Mouse (Mus musculus): ENCODE measurements around the gene Rpp14. TPM values are rescaled to one million over a fixed set of nuclear protein-coding genes. Genes with fewer than 3 reads are reported as not detected.
"Not testable (repeated sequence)": the region's sequence is repeated elsewhere in the genome, so short reads cannot be mapped to it uniquely, and the experiment has no call there.

Gene Rpp14
- polyA plus RNA-seq, 1 experiment = 13.3 TPM

- H3K4me1 ChIP-seq (ENCODE audit: control insufficient read depth, insufficient read depth, low read length) = peaks cover 28% of the 10 kb centered on the region
These were observed 28.8 kb downstream of the Rpp14 start for GRCm38 (mm10) chr14:8108976-8109375.

GRCm38 (mm10) chr14:8111545-8111944, 31.4 kb downstream of the Rpp14 start:
- Histone ChIP-seq H3K27ac (ENCODE audit: insufficient read depth, low read depth, low read length) (no peak overlapping the region), H3K4me3 (ENCODE audit: insufficient read depth, low read length) (no peak overlapping the region), H3K4me1 (ENCODE audit: control insufficient read depth, insufficient read depth, low read length) (peaks cover 46% of the 10 kb centered on the region)
- TF ChIP-seq POLR2A (IDR thresholded peaks at IDR 0.05; ENCODE audit: borderline replicate concordance, low read depth, low read length) (no peak), CTCF (IDR thresholded peaks at IDR 0.05; ENCODE audit: low read depth, low read length) (no peak)

More at GRCm38 (mm10) chr14:8108976-8109375, 28.8 kb downstream of the Rpp14 start:
- Histone ChIP-seq H3K4me3 (ENCODE audit: insufficient read depth, low read length) (no peak overlapping the region), H3K27ac (ENCODE audit: insufficient read depth, low read depth, low read length) (peak overlapping the region; percentile 66)
- no peak for TF ChIP-seq CTCF (IDR thresholded peaks at IDR 0.05; ENCODE audit: low read depth, low read length)
- TF ChIP-seq POLR2A (IDR thresholded peaks at IDR 0.05; ENCODE audit: borderline replicate concordance, low read depth, low read length) = no peak

GRCm38 (mm10) chr14:8112036-8112435, 31.9 kb downstream of the Rpp14 start:
- peaks cover 46% of the 10 kb centered on the region for H3K4me1 ChIP-seq (ENCODE audit: control insufficient read depth, insufficient read depth, low read length)
- no peak overlapping the region for H3K4me3 ChIP-seq (ENCODE audit: insufficient read depth, low read length)
- H3K27ac ChIP-seq (ENCODE audit: insufficient read depth, low read depth, low read length) = no peak overlapping the region
- TF ChIP-seq CTCF (IDR thresholded peaks at IDR 0.05; ENCODE audit: low read depth, low read length) (no peak), POLR2A (IDR thresholded peaks at IDR 0.05; ENCODE audit: borderline replicate concordance, low read depth, low read length) (no peak)

- Histone ChIP-seq H3K27ac (ENCODE audit: insufficient read depth, low read depth, low read length) (no peak overlapping the region), H3K4me1 (ENCODE audit: control insufficient read depth, insufficient read depth, low read length) (peaks cover 38% of the 10 kb centered on the region), H3K4me3 (ENCODE audit: insufficient read depth, low read length) (no peak overlapping the region)
- TF ChIP-seq CTCF (IDR thresholded peaks at IDR 0.05; ENCODE audit: low read depth, low read length) (no peak), POLR2A (IDR thresholded peaks at IDR 0.05; ENCODE audit: borderline replicate concordance, low read depth, low read length) (no peak)
These were observed 33.4 kb downstream of the Rpp14 start for GRCm38 (mm10) chr14:8113616-8114015.

- Histone ChIP-seq H3K4me1 (ENCODE audit: control insufficient read depth, insufficient read depth, low read length) (peaks cover 32% of the 10 kb centered on the region), H3K27ac (ENCODE audit: insufficient read depth, low read depth, low read length) (no peak overlapping the region), H3K4me3 (ENCODE audit: insufficient read depth, low read length) (no peak overlapping the region)
- no peak for TF ChIP-seq POLR2A (IDR thresholded peaks at IDR 0.05; ENCODE audit: borderline replicate concordance, low read depth, low read length)
- no peak for TF ChIP-seq CTCF (IDR thresholded peaks at IDR 0.05; ENCODE audit: low read depth, low read length)
These were observed 34.1 kb downstream of the Rpp14 start for GRCm38 (mm10) chr14:8114306-8114705.

GRCm38 (mm10) chr14:8114756-8115155, 34.6 kb downstream of the Rpp14 start:
- Histone ChIP-seq H3K27ac (ENCODE audit: insufficient read depth, low read depth, low read length) (no peak overlapping the region), H3K4me3 (ENCODE audit: insufficient read depth, low read length) (no peak overlapping the region), H3K4me1 (ENCODE audit: control insufficient read depth, insufficient read depth, low read length) (peaks cover 28% of the 10 kb centered on the region)
- TF ChIP-seq CTCF (IDR thresholded peaks at IDR 0.05; ENCODE audit: low read depth, low read length) (no peak), POLR2A (IDR thresholded peaks at IDR 0.05; ENCODE audit: borderline replicate concordance, low read depth, low read length) (no peak)

GRCm38 (mm10) chr14:8115772-8116171, 35.6 kb downstream of the Rpp14 start:
- H3K27ac ChIP-seq (ENCODE audit: insufficient read depth, low read depth, low read length) = peak overlapping the region; percentile 43
- H3K4me1 ChIP-seq (ENCODE audit: control insufficient read depth, insufficient read depth, low read length) = peaks cover 29% of the 10 kb centered on the region
- no peak overlapping the region for H3K4me3 ChIP-seq (ENCODE audit: insufficient read depth, low read length)
- TF ChIP-seq POLR2A (IDR thresholded peaks at IDR 0.05; ENCODE audit: borderline replicate concordance, low read depth, low read length) (no peak), CTCF (IDR thresholded peaks at IDR 0.05; ENCODE audit: low read depth, low read length) (no peak)

- Histone ChIP-seq H3K4me3 (ENCODE audit: insufficient read depth, low read length) (no peak overlapping the region), H3K27ac (ENCODE audit: insufficient read depth, low read depth, low read length) (no peak overlapping the region), H3K4me1 (ENCODE audit: control insufficient read depth, insufficient read depth, low read length) (peaks cover 20% of the 10 kb centered on the region)
- no peak for TF ChIP-seq POLR2A (IDR thresholded peaks at IDR 0.05; ENCODE audit: borderline replicate concordance, low read depth, low read length)
- TF ChIP-seq CTCF (IDR thresholded peaks at IDR 0.05; ENCODE audit: low read depth, low read length) = no peak
These were observed 37.2 kb downstream of the Rpp14 start for GRCm38 (mm10) chr14:8117371-8117770.

- Histone ChIP-seq H3K4me1 (ENCODE audit: control insufficient read depth, insufficient read depth, low read length) (peaks cover 17% of the 10 kb centered on the region), H3K27ac (ENCODE audit: insufficient read depth, low read depth, low read length) (no peak overlapping the region), H3K4me3 (ENCODE audit: insufficient read depth, low read length) (no peak overlapping the region)
- no peak for TF ChIP-seq CTCF (IDR thresholded peaks at IDR 0.05; ENCODE audit: low read depth, low read length)
- TF ChIP-seq POLR2A (IDR thresholded peaks at IDR 0.05; ENCODE audit: borderline replicate concordance, low read depth, low read length) = no peak
These were observed 39.3 kb downstream of the Rpp14 start for GRCm38 (mm10) chr14:8119454-8119853.

- TF ChIP-seq CTCF (IDR thresholded peaks at IDR 0.05; ENCODE audit: low read depth, low read length) = no peak
- TF ChIP-seq POLR2A (IDR thresholded peaks at IDR 0.05; ENCODE audit: borderline replicate concordance, low read depth, low read length) = no peak
- Histone ChIP-seq H3K4me3 (ENCODE audit: insufficient read depth, low read length) (no peak overlapping the region), H3K4me1 (ENCODE audit: control insufficient read depth, insufficient read depth, low read length) (peaks cover 15% of the 10 kb centered on the region), H3K27ac (ENCODE audit: insufficient read depth, low read depth, low read length) (no peak overlapping the region)
These were observed 39.7 kb downstream of the Rpp14 start for GRCm38 (mm10) chr14:8119904-8120303.

- no peak for TF ChIP-seq CTCF (IDR thresholded peaks at IDR 0.05; ENCODE audit: low read depth, low read length)
- Histone ChIP-seq H3K4me1 (ENCODE audit: control insufficient read depth, insufficient read depth, low read length) (peaks cover 4% of the 10 kb centered on the region; the same call in 1 of the 2 replicates), H3K4me3 (ENCODE audit: insufficient read depth, low read length) (no peak overlapping the region), H3K27ac (ENCODE audit: insufficient read depth, low read depth, low read length) (no peak overlapping the region)
These were observed 43.0 kb downstream of the Rpp14 start for GRCm38 (mm10) chr14:8123141-8123540.

GRCm38 (mm10) chr14:8123611-8124010, 43.4 kb downstream of the Rpp14 start:
- not testable (repeated sequence) for H3K4me1 ChIP-seq (ENCODE audit: control insufficient read depth, insufficient read depth, low read length); H3K27ac ChIP-seq (ENCODE audit: insufficient read depth, low read depth, low read length); H3K4me3 ChIP-seq (ENCODE audit: insufficient read depth, low read length)

All from bone marrow macrophage, adult 2 months (primary cell).